Mouse (Mus musculus) myocyte (in vitro differentiated cells): ENCODE results near the gene Lzic. TPM values are rescaled to one million over a fixed set of nuclear protein-coding genes. Genes with fewer than 3 reads are reported as not detected.

Experiments used
- H3K27me3 ChIP-seq: one replicate; pipeline ENCODE4 v1.6.1; 2011; ENCODE audit not compliant: control insufficient read depth, insufficient read depth, insufficient read length
- H3K36me3 ChIP-seq: one replicate; pipeline ENCODE4 v1.6.1; 2011; ENCODE audit not compliant: control insufficient read depth, insufficient read depth
- H3K4me2 ChIP-seq: one replicate; pipeline ENCODE4 v1.6.1; 2011; ENCODE audit warnings: low read depth, control low read depth
- H3K4me3 ChIP-seq: one replicate; pipeline ENCODE4 v1.5.1; 2011; ENCODE audit warnings: mild to moderate bottlenecking, control low read depth, moderate library complexity
- H3K79me2 ChIP-seq: one replicate; pipeline ENCODE4 v1.6.1; 2011; ENCODE audit not compliant: control insufficient read depth, insufficient read depth
- H3ac ChIP-seq: one replicate; pipeline ENCODE4 v1.6.1; 2011; ENCODE audit not compliant: control insufficient read depth, insufficient read length
- CEBPB ChIP-seq: IDR thresholded peaks from 2 replicates; pipeline ENCODE4 v1.6.1; 2011; ENCODE audit warnings: mild to moderate bottlenecking, moderate library complexity; ENCODE audit not compliant: poor library complexity, insufficient read depth, severe bottlenecking
- E2F4 ChIP-seq: IDR thresholded peaks from one replicate; pipeline ENCODE4 v1.6.1; 2011; ENCODE audit warnings: mild to moderate bottlenecking, control low read depth, moderate library complexity; ENCODE audit not compliant: insufficient read depth
- MAX ChIP-seq: IDR thresholded peaks from one replicate; pipeline ENCODE4 v1.6.1; 2011; ENCODE audit warnings: low read depth, mild to moderate bottlenecking, control low read depth
- MYOD1 ChIP-seq, 3 experiments: IDR thresholded peaks; one replicate each; pipeline ENCODE4 v1.6.1; 2011; ENCODE audit warnings: control low read depth in 2 of 3, low read depth in 2 of 3, mild to moderate bottlenecking in 2 of 3, moderate library complexity in 1 of 3; ENCODE audit not compliant: insufficient read length in 2 of 3, control insufficient read depth in 1 of 3
- MYOG ChIP-seq, 3 experiments: IDR thresholded peaks; one replicate each; pipeline ENCODE4 v1.6.1; 2011; ENCODE audit warnings: control low read depth in 2 of 3, low read depth in 2 of 3, mild to moderate bottlenecking in 2 of 3; ENCODE audit not compliant: insufficient read length in 2 of 3, control insufficient read depth in 1 of 3, insufficient read depth in 1 of 3
- POLR2A ChIP-seq: IDR thresholded peaks from one replicate; pipeline ENCODE4 v1.6.1; 2011; ENCODE audit warnings: low read depth, mild to moderate bottlenecking, control low read depth, moderate library complexity; ENCODE audit not compliant: insufficient read length
- POLR2AphosphoS2 ChIP-seq: IDR thresholded peaks from one replicate; pipeline ENCODE4 v1.6.1; 2011; ENCODE audit warnings: low read depth, control low read depth; ENCODE audit not compliant: insufficient read length
- REST ChIP-seq: IDR thresholded peaks from one replicate; pipeline ENCODE4 v1.6.1; 2011; ENCODE audit warnings: mild to moderate bottlenecking, control low read depth, moderate library complexity; ENCODE audit not compliant: insufficient read depth, insufficient read length
- SRF ChIP-seq: IDR thresholded peaks from one replicate; pipeline ENCODE4 v1.6.1; 2011; ENCODE audit warnings: low read depth; ENCODE audit not compliant: control insufficient read depth, insufficient read length
- TCF12 ChIP-seq: IDR thresholded peaks from one replicate; pipeline ENCODE4 v1.6.1; 2011; ENCODE audit warnings: mild to moderate bottlenecking, control low read depth; ENCODE audit not compliant: poor library complexity, insufficient read depth, severe bottlenecking
- TCF3 ChIP-seq: IDR thresholded peaks from one replicate; pipeline ENCODE4 v1.6.1; 2011; ENCODE audit warnings: low read depth, control low read depth; ENCODE audit not compliant: insufficient read length
- USF1 ChIP-seq: IDR thresholded peaks from one replicate; pipeline ENCODE4 v1.6.1; 2011; ENCODE audit warnings: low read depth, mild to moderate bottlenecking, control low read depth, moderate library complexity
- polyA plus RNA-seq: library from polyadenylated mRNA; unstranded; fragments of >200 nt; fragmentation: generic; extraction: Trizol; gene quantifications from one replicate; pipeline ENCODE4 v1.2.1, GENCODE M21; 2012; ENCODE audit warnings: missing spikeins

Lzic gene
- polyA plus RNA-seq, 1 experiment, result 45.5 TPM

DNA sequence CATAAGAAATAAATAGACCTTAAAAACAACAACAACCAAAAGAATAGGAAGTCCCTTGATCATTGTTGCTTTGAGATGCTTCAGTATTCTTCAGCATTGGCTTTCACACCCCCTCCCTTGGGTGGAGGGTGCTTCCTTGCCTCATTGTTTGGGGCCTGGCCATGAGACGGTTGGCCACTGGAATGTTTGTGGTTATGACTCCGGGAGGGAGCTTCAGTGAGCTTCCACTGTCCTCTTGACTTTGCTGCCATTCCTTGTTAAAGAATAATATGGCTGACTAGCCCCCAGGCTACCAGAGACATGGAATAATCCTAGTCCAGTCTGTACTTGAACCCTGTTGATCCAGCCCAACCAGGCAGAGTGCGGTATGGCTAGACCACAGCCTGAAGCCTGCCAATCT is 21.9 kb downstream of the Lzic start:
- peak overlapping the region; percentile 70 for H3K4me2 ChIP-seq
- H3K79me2 ChIP-seq, result no peaks in the 10 kb centered on the region
- no peak overlapping the region for H3K4me3 ChIP-seq
- H3K27me3 ChIP-seq, result no peaks in the 10 kb centered on the region
- H3ac ChIP-seq, result no peak overlapping the region
- TF ChIP-seq MYOD1 (IDR thresholded peaks at IDR 0.05; ENCODE audit: control insufficient read depth in 1 of 3, insufficient read length in 2 of 3, low read depth in 2 of 3), result no peak
- TF ChIP-seq POLR2A, result no peak
- no peak for TF ChIP-seq TCF3
- no peak for TF ChIP-seq TCF12
- no peak for TF ChIP-seq MAX
- no peak for TF ChIP-seq CEBPB
- no peak for TF ChIP-seq POLR2AphosphoS2
- no peak for TF ChIP-seq USF1
- TF ChIP-seq E2F4, result no peak
- H3K36me3 ChIP-seq, result no peaks in the 10 kb centered on the region

DNA sequence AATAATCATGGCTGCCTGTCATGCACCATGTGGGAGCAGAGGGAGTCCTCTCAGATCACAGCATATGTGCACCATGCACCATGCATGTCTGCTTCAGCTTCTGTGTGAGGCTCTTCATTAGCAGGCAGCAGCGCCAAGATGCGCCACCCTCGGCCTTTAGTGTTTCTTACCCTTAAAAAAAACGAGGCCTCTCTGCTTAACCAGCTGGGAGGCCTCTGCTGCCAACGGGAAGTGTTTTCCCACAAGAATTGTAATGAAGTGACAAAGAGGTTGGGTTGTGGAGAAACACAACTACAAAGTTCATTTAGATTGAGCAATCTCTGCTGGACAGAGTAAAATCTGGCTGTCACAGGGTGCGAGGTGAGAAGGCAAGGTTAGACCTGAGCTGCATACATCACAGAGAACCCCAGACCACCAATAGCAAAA is 26.2 kb downstream of the Lzic start:
- Histone ChIP-seq H3K79me2 (no peaks in the 10 kb centered on the region), H3K27me3 (no peaks in the 10 kb centered on the region), H3K4me2 (no peak overlapping the region), H3K4me3 (no peak overlapping the region), H3ac (no peak overlapping the region), H3K36me3 (no peaks in the 10 kb centered on the region)
- TF ChIP-seq MAX (no peak), MYOD1 (IDR thresholded peaks at IDR 0.05; ENCODE audit: control insufficient read depth in 1 of 3, insufficient read length in 2 of 3, low read depth in 2 of 3) (no peak), POLR2AphosphoS2 (no peak), USF1 (no peak), TCF12 (no peak), CEBPB (no peak)

DNA sequence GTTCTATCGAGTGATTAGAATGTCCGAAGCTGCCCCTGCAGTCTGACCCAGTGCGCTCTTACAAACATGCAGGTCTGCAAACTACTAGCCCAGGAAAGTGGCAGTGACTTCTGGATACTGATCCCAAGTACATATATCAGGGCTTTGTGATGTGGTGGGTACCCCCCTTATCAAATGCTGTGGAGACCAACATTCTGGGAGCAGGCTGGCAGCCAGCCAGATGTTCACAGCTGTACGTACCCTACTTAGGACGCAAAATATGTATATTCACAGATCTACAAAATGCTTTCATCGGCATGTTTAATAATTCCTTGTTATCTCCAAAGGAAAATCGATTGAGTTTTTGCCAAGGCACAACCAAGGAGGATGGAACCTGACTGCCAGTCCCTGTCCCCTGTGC is 27.0 kb downstream of the Lzic start:
- Histone ChIP-seq H3K4me3 (no peak overlapping the region), H3ac (no peak overlapping the region), H3K4me2 (no peak overlapping the region), H3K36me3 (no peaks in the 10 kb centered on the region), H3K79me2 (no peaks in the 10 kb centered on the region), H3K27me3 (no peaks in the 10 kb centered on the region)
- TF ChIP-seq MYOD1 (IDR thresholded peaks at IDR 0.05; ENCODE audit: control insufficient read depth in 1 of 3, insufficient read length in 2 of 3, low read depth in 2 of 3), result no peak
- TF ChIP-seq USF1, result no peak
- no peak for TF ChIP-seq TCF3
- TF ChIP-seq TCF12, result no peak
- TF ChIP-seq CEBPB, result no peak
- TF ChIP-seq MAX, result no peak

DNA sequence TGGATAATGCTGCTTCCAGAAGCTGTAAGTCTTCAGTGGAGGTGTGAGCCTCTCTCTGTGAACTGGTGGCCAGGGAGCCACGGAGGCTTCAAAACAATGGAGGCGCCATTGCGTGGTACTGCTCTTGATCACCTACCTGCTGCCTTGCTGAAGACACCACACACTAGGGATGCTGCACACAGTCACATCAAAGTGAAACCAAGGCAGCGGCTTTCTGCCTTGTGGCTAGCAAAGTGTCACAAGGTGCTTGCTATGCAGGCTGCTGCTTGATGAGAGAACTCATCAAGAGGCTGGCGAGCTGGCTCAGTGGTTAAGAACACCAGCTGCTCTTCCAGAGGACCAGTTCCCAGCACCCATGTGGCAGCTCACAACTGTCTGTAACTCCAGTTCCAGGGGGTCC is 30.7 kb downstream of the Lzic start:
- H3ac ChIP-seq, result no peak overlapping the region
- no peak for TF ChIP-seq REST
- TF ChIP-seq MYOD1 (IDR thresholded peaks at IDR 0.05; ENCODE audit: control insufficient read depth in 1 of 3, insufficient read length in 2 of 3, low read depth in 2 of 3), result no peak
- no peak for TF ChIP-seq MYOG (IDR thresholded peaks at IDR 0.05; ENCODE audit: control insufficient read depth in 1 of 3, insufficient read depth in 1 of 3, insufficient read length in 2 of 3, low read depth in 2 of 3)
- TF ChIP-seq POLR2AphosphoS2, result no peak
- no peak for TF ChIP-seq CEBPB
- TF ChIP-seq SRF, result no peak
- no peak for TF ChIP-seq POLR2A
- TF ChIP-seq MAX, result no peak
- TF ChIP-seq TCF3, result no peak
- TF ChIP-seq E2F4, result no peak
- TF ChIP-seq USF1, result no peak
- TF ChIP-seq TCF12, result no peak
- no peaks in the 10 kb centered on the region for H3K36me3 ChIP-seq
- no peak overlapping the region for H3K4me2 ChIP-seq
- no peaks in the 10 kb centered on the region for H3K27me3 ChIP-seq
- no peaks in the 10 kb centered on the region for H3K79me2 ChIP-seq
- H3K4me3 ChIP-seq, result no peak overlapping the region

DNA sequence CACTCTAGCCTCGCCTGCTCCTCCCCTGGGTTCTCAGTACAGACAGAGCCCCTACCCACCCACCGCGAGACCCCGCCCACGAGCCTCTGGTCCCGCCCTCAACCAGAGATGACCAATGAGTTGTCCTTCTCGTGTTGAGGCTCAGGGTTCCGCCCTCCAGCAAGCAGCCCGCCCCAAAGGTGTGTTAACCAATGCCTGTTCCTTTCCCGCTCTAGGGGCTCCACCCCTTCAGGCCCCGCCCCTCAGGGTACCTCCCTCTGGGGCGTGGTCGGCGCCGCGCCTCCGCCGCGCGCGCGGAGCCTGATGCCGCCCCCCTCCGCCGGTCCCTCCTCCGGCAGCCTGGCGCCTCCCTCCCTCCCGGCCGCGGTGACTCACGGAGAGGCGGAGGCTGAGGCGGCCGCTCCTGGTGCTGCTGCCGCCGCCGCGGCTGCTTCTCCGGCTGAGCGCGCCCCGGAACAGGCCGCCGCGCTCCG is 32.9 kb downstream of the Lzic start, which contains the start of gene Ctnnbip1:
Gene Ctnnbip1 (plus strand): TSS at position 369 of the 473 bp plus-strand sequence.
- peak within 1 kb of the TSS; percentile 8 for H3ac ChIP-seq
- H3K27me3 ChIP-seq, result no peaks in the 10 kb centered on the region
- TF ChIP-seq USF1 (no peak), POLR2AphosphoS2 (peak; percentile 52), TCF12 (no peak), POLR2A (peak; percentile 80), CEBPB (no peak), E2F4 (no peak), REST (no peak), MAX (no peak), TCF3 (no peak), MYOD1 (IDR thresholded peaks at IDR 0.05; ENCODE audit: control insufficient read depth in 1 of 3, insufficient read length in 2 of 3, low read depth in 2 of 3) (no peak), SRF (peak; percentile 44), MYOG (IDR thresholded peaks at IDR 0.05; ENCODE audit: control insufficient read depth in 1 of 3, insufficient read depth in 1 of 3, insufficient read length in 2 of 3, low read depth in 2 of 3) (no peak)
- H3K36me3 ChIP-seq, result no peaks in the 10 kb centered on the region
- H3K79me2 ChIP-seq, result peaks cover 4% of the 10 kb centered on the region
- peak within 1 kb of the TSS; percentile 33 for H3K4me3 ChIP-seq
- H3K4me2 ChIP-seq, result peak within 1 kb of the TSS; percentile 98
